Mouse (Mus musculus): ENCODE results near the gene Sppl3. TPM values are rescaled to one million over a fixed set of nuclear protein-coding genes. Genes with fewer than 3 reads are reported as not detected.

The Sppl3 gene
- polyA plus RNA-seq, 1 experiment from 2014 or later: 21.0 TPM

GRCm38 (mm10) chr5:115134234-115135165, 123.6 kb downstream of the Sppl3 start, which contains the start of gene Unc119b:
Gene Unc119b, minus strand, starts transcription at chr5:115134975.
- 0% methylated on average over 52 of the region's 81 CpGs for WGBS
- no peaks in the 10 kb centered on the region for H3K9me3 ChIP-seq (ENCODE audit: control insufficient read depth, low read length)
- peak within 1 kb of the TSS; percentile 17; the same call in 1 of the 2 replicates for H3K27ac ChIP-seq (ENCODE audit: low read depth, low read length)
- no peaks in the 10 kb centered on the region for H3K4me1 ChIP-seq (replicated peaks; ENCODE audit: control insufficient read depth, insufficient read depth, low read length)
- peak; percentile 95 for ATAC-seq (ENCODE audit: low FRiP score)
- H3K4me2 ChIP-seq (replicated peaks; ENCODE audit: low read depth, low read length): peak within 1 kb of the TSS; percentile 88
- peak within 1 kb of the TSS; percentile 85 for H3K9ac ChIP-seq (ENCODE audit: low read depth, low read length)
- no peaks in the 10 kb centered on the region for H3K27me3 ChIP-seq (ENCODE audit: control insufficient read depth, insufficient read depth, low read length)
- DNase-seq (ENCODE audit: low spot score): peak; percentile 92
- peak within 1 kb of the TSS; percentile 95 for H3K4me3 ChIP-seq (ENCODE audit: low read depth, low read length)
- H3K36me3 ChIP-seq (ENCODE audit: control insufficient read depth, insufficient read depth, low read length): no peaks in the 10 kb centered on the region

GRCm38 (mm10) chr5:115139124-115139523, 128.2 kb downstream of the Sppl3 start:
- Histone ChIP-seq H3K4me1 (replicated peaks; ENCODE audit: control insufficient read depth, insufficient read depth, low read length) (no peaks in the 10 kb centered on the region), H3K27me3 (ENCODE audit: control insufficient read depth, insufficient read depth, low read length) (no peaks in the 10 kb centered on the region), H3K4me3 (ENCODE audit: low read depth, low read length) (no peak overlapping the region), H3K27ac (ENCODE audit: low read depth, low read length) (no peak overlapping the region), H3K9me3 (ENCODE audit: control insufficient read depth, low read length) (no peaks in the 10 kb centered on the region), H3K9ac (ENCODE audit: low read depth, low read length) (no peak overlapping the region), H3K36me3 (ENCODE audit: control insufficient read depth, insufficient read depth, low read length) (no peaks in the 10 kb centered on the region), H3K4me2 (replicated peaks; ENCODE audit: low read depth, low read length) (no peak overlapping the region)
- DNase-seq (ENCODE audit: low spot score) (no peak), ATAC-seq (ENCODE audit: low FRiP score) (no peak)
- 75% methylated on average over 4 of the region's 4 CpGs for WGBS

- ATAC-seq (ENCODE audit: low FRiP score): no peak
- no peak overlapping the region for H3K9ac ChIP-seq (ENCODE audit: low read depth, low read length)
- no peak overlapping the region for H3K27ac ChIP-seq (ENCODE audit: low read depth, low read length)
- 71% methylated on average over 3 of the region's 3 CpGs for WGBS
- H3K4me3 ChIP-seq (ENCODE audit: low read depth, low read length): no peak overlapping the region
- no peaks in the 10 kb centered on the region for H3K4me1 ChIP-seq (replicated peaks; ENCODE audit: control insufficient read depth, insufficient read depth, low read length)
- no peak for DNase-seq (ENCODE audit: low spot score)
- H3K9me3 ChIP-seq (ENCODE audit: control insufficient read depth, low read length): no peaks in the 10 kb centered on the region
- no peaks in the 10 kb centered on the region for H3K36me3 ChIP-seq (ENCODE audit: control insufficient read depth, insufficient read depth, low read length)
- no peak overlapping the region for H3K4me2 ChIP-seq (replicated peaks; ENCODE audit: low read depth, low read length)
- no peaks in the 10 kb centered on the region for H3K27me3 ChIP-seq (ENCODE audit: control insufficient read depth, insufficient read depth, low read length)
These were observed 129.8 kb downstream of the Sppl3 start for GRCm38 (mm10) chr5:115140726-115141125.

GRCm38 (mm10) chr5:115142166-115142697, 131.3 kb downstream of the Sppl3 start:
- 88% methylated on average over 9 of the region's 9 CpGs for WGBS

GRCm38 (mm10) chr5:115143552-115143951, 132.6 kb downstream of the Sppl3 start:
- H3K27ac ChIP-seq (ENCODE audit: low read depth, low read length): no peak overlapping the region
- no peak overlapping the region for H3K9ac ChIP-seq (ENCODE audit: low read depth, low read length)
- H3K36me3 ChIP-seq (ENCODE audit: control insufficient read depth, insufficient read depth, low read length): 0 out of 2 replicates have a peak, but pooled peaks cover 3% of the 10 kb centered on the region
- H3K4me2 ChIP-seq (replicated peaks; ENCODE audit: low read depth, low read length): no peak overlapping the region
- no peak overlapping the region for H3K4me3 ChIP-seq (ENCODE audit: low read depth, low read length)
- H3K4me1 ChIP-seq (replicated peaks; ENCODE audit: control insufficient read depth, insufficient read depth, low read length): no peaks in the 10 kb centered on the region
- ATAC-seq (ENCODE audit: low FRiP score) (no peak), DNase-seq (ENCODE audit: low spot score) (no peak)
- H3K9me3 ChIP-seq (ENCODE audit: control insufficient read depth, low read length): no peaks in the 10 kb centered on the region
- H3K27me3 ChIP-seq (ENCODE audit: control insufficient read depth, insufficient read depth, low read length): no peaks in the 10 kb centered on the region
- 88% methylated on average over 10 of the region's 10 CpGs for WGBS

More at GRCm38 (mm10) chr5:115142166-115142697, 131.3 kb downstream of the Sppl3 start:
- H3K27me3 ChIP-seq (ENCODE audit: control insufficient read depth, insufficient read depth, low read length): no peaks in the 10 kb centered on the region
- no peak for DNase-seq (ENCODE audit: low spot score)
- H3K4me2 ChIP-seq (replicated peaks; ENCODE audit: low read depth, low read length): no peak overlapping the region
- no peak overlapping the region for H3K4me3 ChIP-seq (ENCODE audit: low read depth, low read length)
- 0 out of 2 replicates have a peak, but pooled peaks cover 3% of the 10 kb centered on the region for H3K36me3 ChIP-seq (ENCODE audit: control insufficient read depth, insufficient read depth, low read length)
- H3K4me1 ChIP-seq (replicated peaks; ENCODE audit: control insufficient read depth, insufficient read depth, low read length): no peaks in the 10 kb centered on the region
- no peak for ATAC-seq (ENCODE audit: low FRiP score)
- no peaks in the 10 kb centered on the region for H3K9me3 ChIP-seq (ENCODE audit: control insufficient read depth, low read length)
- no peak overlapping the region for H3K27ac ChIP-seq (ENCODE audit: low read depth, low read length)
- no peak overlapping the region for H3K9ac ChIP-seq (ENCODE audit: low read depth, low read length)

GRCm38 (mm10) chr5:115144471-115144870, 133.5 kb downstream of the Sppl3 start:
- H3K4me1 ChIP-seq (replicated peaks; ENCODE audit: control insufficient read depth, insufficient read depth, low read length): no peaks in the 10 kb centered on the region
- peaks cover 7% of the 10 kb centered on the region for H3K36me3 ChIP-seq (ENCODE audit: control insufficient read depth, insufficient read depth, low read length)
- H3K4me2 ChIP-seq (replicated peaks; ENCODE audit: low read depth, low read length): no peak overlapping the region
- no peak overlapping the region for H3K27ac ChIP-seq (ENCODE audit: low read depth, low read length)
- no peak for ATAC-seq (ENCODE audit: low FRiP score)
- H3K27me3 ChIP-seq (ENCODE audit: control insufficient read depth, insufficient read depth, low read length): no peaks in the 10 kb centered on the region
- H3K9ac ChIP-seq (ENCODE audit: low read depth, low read length): no peak overlapping the region
- no peak for DNase-seq (ENCODE audit: low spot score)
- no peak overlapping the region for H3K4me3 ChIP-seq (ENCODE audit: low read depth, low read length)
- WGBS: 77% methylated on average over 6 of the region's 6 CpGs
- no peaks in the 10 kb centered on the region for H3K9me3 ChIP-seq (ENCODE audit: control insufficient read depth, low read length)

GRCm38 (mm10) chr5:115145253-115145968, 134.5 kb downstream of the Sppl3 start:
- Histone ChIP-seq H3K4me3 (ENCODE audit: low read depth, low read length) (no peak overlapping the region), H3K9me3 (ENCODE audit: control insufficient read depth, low read length) (no peaks in the 10 kb centered on the region), H3K27me3 (ENCODE audit: control insufficient read depth, insufficient read depth, low read length) (no peaks in the 10 kb centered on the region), H3K36me3 (ENCODE audit: control insufficient read depth, insufficient read depth, low read length) (peaks cover 16% of the 10 kb centered on the region), H3K27ac (ENCODE audit: low read depth, low read length) (no peak overlapping the region), H3K9ac (ENCODE audit: low read depth, low read length) (no peak overlapping the region), H3K4me1 (replicated peaks; ENCODE audit: control insufficient read depth, insufficient read depth, low read length) (no peaks in the 10 kb centered on the region), H3K4me2 (replicated peaks; ENCODE audit: low read depth, low read length) (no peak overlapping the region)
- ATAC-seq (ENCODE audit: low FRiP score) (no peak), DNase-seq (ENCODE audit: low spot score) (no peak)
- 78% methylated on average over 11 of the region's 11 CpGs for WGBS

GRCm38 (mm10) chr5:115145976-115146746, 135.2 kb downstream of the Sppl3 start:
- Histone ChIP-seq H3K9me3 (ENCODE audit: control insufficient read depth, low read length) (no peaks in the 10 kb centered on the region), H3K27ac (ENCODE audit: low read depth, low read length) (no peak overlapping the region), H3K36me3 (ENCODE audit: control insufficient read depth, insufficient read depth, low read length) (peaks cover 18% of the 10 kb centered on the region), H3K27me3 (ENCODE audit: control insufficient read depth, insufficient read depth, low read length) (no peaks in the 10 kb centered on the region), H3K4me2 (replicated peaks; ENCODE audit: low read depth, low read length) (no peak overlapping the region), H3K4me3 (ENCODE audit: low read depth, low read length) (no peak overlapping the region), H3K4me1 (replicated peaks; ENCODE audit: control insufficient read depth, insufficient read depth, low read length) (no peaks in the 10 kb centered on the region), H3K9ac (ENCODE audit: low read depth, low read length) (no peak overlapping the region)
- WGBS: 87% methylated on average over 6 of the region's 6 CpGs
- DNase-seq (ENCODE audit: low spot score) (no peak), ATAC-seq (ENCODE audit: low FRiP score) (no peak)
